Mouse (Mus musculus): ENCODE results near the gene Stx6.

- TF ChIP-seq GATA1 (IDR thresholded peaks at IDR 0.05; ENCODE audit: borderline replicate concordance, low read length): no peak
- no peak for TF ChIP-seq FLI1 (IDR thresholded peaks at IDR 0.05; ENCODE audit: low read length)
Measured at GRCm38 (mm10) chr1:155199522-155199921, 41.0 kb downstream of the Stx6 start.
